Mouse (Mus musculus) heart, adult 2 months (tissue): ENCODE measurements around the gene Hmgb2. TPM values are rescaled to one million over a fixed set of nuclear protein-coding genes. Genes with fewer than 3 reads are reported as not detected.
A peak's percentile ranks its signal among the peaks of the same experiment; 100 is the strongest.

ENCODE experiments used
- DNase-seq, 2 experiments: peaks; one replicate each; pipeline ENCODE4 v3.0.0; 2021
- H3K27ac ChIP-seq: fragments of 200-600 bp; 2 replicates; pipeline ENCODE4 v1.8.1; 2022
- H3K27me3 ChIP-seq: fragments of 200-500 bp; 2 replicates; pipeline ENCODE4 v1.6.1; 2012; ENCODE audit warnings: mild to moderate bottlenecking, low read length, inconsistent platforms, mixed read lengths; ENCODE audit not compliant: control insufficient read depth, insufficient read depth
- H3K36me3 ChIP-seq: fragments of 200-500 bp; 2 replicates; pipeline ENCODE4 v1.6.1; 2012; ENCODE audit warnings: low read length, inconsistent platforms; ENCODE audit not compliant: control insufficient read depth, insufficient read depth
- H3K4me1 ChIP-seq: fragments of 200-500 bp; 2 replicates; pipeline ENCODE4 v1.6.1; 2011; ENCODE audit warnings: low read length; ENCODE audit not compliant: control insufficient read depth, insufficient read depth
- H3K4me3 ChIP-seq: fragments of 200-600 bp; 2 replicates; pipeline ENCODE4 v1.8.1; 2022
- H3K79me2 ChIP-seq: fragments of 200-500 bp; replicated peaks from 2 replicates; pipeline ENCODE4 v1.6.1; 2012; ENCODE audit warnings: mild to moderate bottlenecking, inconsistent platforms, low read length, moderate library complexity, mixed read lengths; ENCODE audit not compliant: control insufficient read depth, insufficient read depth
- H3K9ac ChIP-seq: fragments of 200-500 bp; 2 replicates; pipeline ENCODE4 v1.6.1; 2012; ENCODE audit warnings: low read depth, mild to moderate bottlenecking, control low read depth, inconsistent platforms, low read length, mixed read lengths
- CTCF ChIP-seq: fragments of 200-600 bp; IDR thresholded peaks from 2 replicates; pipeline ENCODE4 v1.8.1; 2022; ENCODE audit warnings: antibody characterized with exemption, mild to moderate bottlenecking, moderate library complexity
- EP300 ChIP-seq: fragments of 200-500 bp; IDR thresholded peaks from 2 replicates; pipeline ENCODE4 v1.6.1; 2011; ENCODE audit warnings: low read depth, low read length, control low read depth; ENCODE audit not compliant: insufficient read depth
- POLR2A ChIP-seq: fragments of 200-500 bp; IDR thresholded peaks from 2 replicates; pipeline ENCODE4 v1.6.1; 2011; ENCODE audit warnings: mild to moderate bottlenecking, low read depth, low read length, control low read depth; ENCODE audit not compliant: insufficient read depth
- WGBS: fragments of 180-500 bp; shearing (Covaris S2); methylation state at CpG from one replicate; pipeline ENCODE4 v1.1.7; 2018; 5-methylcytosine and 5-hydroxymethylcytosine counted together
- intact Hi-C: fragments of 180-260 bp; cut with DNase I; formaldehyde crosslinking; loops from one replicate; pipeline ENCODE4 v1.15.1; 2025
- polyA plus RNA-seq: library from polyadenylated mRNA; depleted of rRNA; stranded (reverse); fragments of >200 nt; gene quantifications from 2 replicates; pipeline ENCODE4 v1.2.3, GENCODE M21; 2012
- total RNA-seq, 2 experiments: library from RNA; stranded (reverse); gene quantifications; 2 replicates each; pipeline ENCODE4 v1.2.3; 2021

Gene Hmgb2
- total and polyA plus RNA-seq, 3 experiments = 1.1 to 9.2 (median 9.1) TPM

DNA sequence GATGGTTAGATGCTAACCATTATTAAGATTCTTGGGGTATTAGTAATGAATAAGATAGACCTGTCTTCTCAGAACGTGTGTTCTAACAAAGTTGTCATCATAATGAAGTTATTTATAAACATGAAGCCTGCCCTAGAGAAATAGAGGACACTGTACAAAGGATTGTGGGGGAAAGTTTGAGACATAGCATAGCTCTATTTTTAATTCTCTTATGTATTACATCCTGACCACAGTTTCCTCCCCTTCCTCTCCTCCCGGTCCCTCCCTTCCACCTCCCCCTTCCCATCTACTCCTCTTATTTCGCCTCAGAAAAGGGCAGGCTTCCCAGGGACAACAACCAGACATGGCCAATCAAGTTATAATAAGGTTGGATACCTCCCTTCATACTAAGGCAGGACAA is 33.3 kb upstream of the Hmgb2 start:
- 12% methylated on average over 3 of the region's 3 CpGs for WGBS
- Histone ChIP-seq H3K9ac (no peak overlapping the region), H3K4me1 (no peaks in the 10 kb centered on the region; the same call in 1 of the 2 replicates), H3K36me3 (no peaks in the 10 kb centered on the region), H3K79me2 (no peaks in the 10 kb centered on the region), H3K27me3 (no peaks in the 10 kb centered on the region), H3K4me3 (no peak overlapping the region), H3K27ac (no peak overlapping the region)
- no peak for TF ChIP-seq POLR2A
- no peak for TF ChIP-seq CTCF
- no peak for DNase-seq
- intact Hi-C loops = no loop called here

DNA sequence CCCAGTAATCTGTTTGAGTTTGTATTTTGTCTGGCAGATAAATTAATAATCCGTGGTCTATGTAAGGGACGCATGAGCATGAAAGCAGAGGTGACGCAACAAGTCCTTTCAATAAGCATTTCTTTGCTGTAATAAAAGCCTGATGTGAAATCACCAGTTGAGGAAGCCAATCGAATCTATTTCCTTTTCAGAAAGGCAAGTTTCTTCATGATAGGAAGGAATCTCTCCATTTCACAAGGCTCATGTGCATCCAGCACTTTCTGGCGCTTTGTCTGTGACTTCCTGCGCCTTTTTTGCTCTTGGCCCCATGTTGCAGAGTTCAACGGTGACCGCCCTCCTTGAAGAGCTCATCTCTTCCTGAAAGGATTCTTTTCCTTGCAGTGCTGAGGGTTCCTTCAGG is 32.0 kb upstream of the Hmgb2 start:
- H3K36me3 ChIP-seq = no peaks in the 10 kb centered on the region
- WGBS = 92% methylated on average over 8 of the region's 8 CpGs
- H3K4me1 ChIP-seq = no peaks in the 10 kb centered on the region; the same call in 1 of the 2 replicates
- no peak overlapping the region for H3K9ac ChIP-seq
- intact Hi-C loops = no loop called here
- H3K27me3 ChIP-seq = no peaks in the 10 kb centered on the region
- TF ChIP-seq POLR2A (no peak), EP300 (no peak), CTCF (no peak)
- H3K4me3 ChIP-seq = no peak overlapping the region
- no peak overlapping the region for H3K27ac ChIP-seq
- H3K79me2 ChIP-seq = no peaks in the 10 kb centered on the region
- DNase-seq = no peak

DNA sequence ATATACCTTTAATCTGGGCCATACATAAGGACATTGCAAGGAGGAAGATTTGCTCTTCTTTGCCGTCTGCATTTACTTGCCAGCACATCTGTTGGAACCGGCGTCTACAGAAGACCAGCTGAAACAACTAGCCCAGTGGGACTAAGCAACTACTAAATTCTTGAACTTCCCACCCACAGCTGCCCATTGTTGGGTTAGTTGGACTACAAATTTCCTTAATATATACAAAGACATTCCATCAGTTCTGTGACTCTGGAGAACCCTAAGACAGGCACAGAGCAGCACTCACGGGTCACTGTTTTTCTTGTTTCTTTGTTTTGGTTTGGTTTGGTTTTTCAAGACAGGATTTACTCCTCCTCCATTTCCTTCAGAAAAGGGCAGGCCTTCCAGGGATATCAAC is 31.1 kb upstream of the Hmgb2 start:
- H3K27ac ChIP-seq = no peak overlapping the region
- H3K4me3 ChIP-seq = no peak overlapping the region
- intact Hi-C loops = no loop called here
- H3K9ac ChIP-seq = no peak overlapping the region
- H3K79me2 ChIP-seq = no peaks in the 10 kb centered on the region
- TF ChIP-seq POLR2A = no peak
- TF ChIP-seq CTCF = no peak
- TF ChIP-seq EP300 = no peak
- WGBS = 77% methylated on average over 4 of the region's 4 CpGs
- H3K4me1 ChIP-seq = no peaks in the 10 kb centered on the region; the same call in 1 of the 2 replicates
- no peaks in the 10 kb centered on the region for H3K27me3 ChIP-seq
- H3K36me3 ChIP-seq = no peaks in the 10 kb centered on the region; the same call in 1 of the 2 replicates
- no peak for DNase-seq

DNA sequence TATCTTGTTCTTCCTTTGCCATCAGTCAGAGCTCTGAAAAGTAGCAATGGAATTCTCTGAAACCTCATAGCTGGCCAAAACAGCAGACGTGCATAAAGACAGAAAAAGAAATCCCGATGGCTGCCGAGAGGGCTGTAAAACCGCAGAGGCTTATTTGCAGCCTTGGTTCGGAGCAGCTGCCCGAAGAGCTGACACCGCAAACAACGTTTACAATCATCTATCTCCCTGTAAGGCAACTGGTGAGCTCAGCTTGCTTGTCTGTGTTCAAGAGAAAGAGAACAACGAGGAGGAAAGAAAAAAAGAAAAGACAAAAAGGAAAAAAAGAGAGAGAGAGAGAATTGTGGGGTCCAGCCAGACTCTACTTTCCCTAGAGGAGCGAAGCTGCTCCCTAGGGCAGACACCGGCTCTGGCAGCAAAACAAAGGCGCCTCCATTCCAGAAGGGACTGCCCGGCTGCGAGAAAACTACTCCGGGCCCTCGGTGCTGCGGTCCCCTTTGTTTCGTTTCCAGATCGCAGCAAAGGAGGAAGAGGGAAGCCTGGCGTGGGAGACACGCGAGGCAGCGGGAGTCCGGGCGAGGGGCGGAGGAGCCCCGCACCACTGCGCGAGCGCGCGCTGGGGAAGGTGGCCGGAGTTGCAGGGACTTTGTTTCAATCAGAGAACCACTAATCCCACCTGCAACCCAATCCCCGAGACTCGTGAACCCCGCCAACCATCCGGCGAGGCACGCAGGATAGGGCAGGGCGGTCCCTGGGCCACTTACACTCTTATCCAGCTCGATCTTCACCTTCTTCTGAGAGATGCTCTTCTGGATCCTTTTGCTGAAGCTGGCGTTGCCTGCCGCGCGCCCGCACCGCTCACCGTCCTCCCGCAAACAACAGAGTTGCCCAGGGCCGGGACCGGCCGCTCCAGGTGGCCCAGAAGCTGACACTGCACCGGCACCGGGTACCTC is 24.9 kb upstream of the Hmgb2 start:
- Histone ChIP-seq H3K27me3 (no peaks in the 10 kb centered on the region), H3K4me1 (no peaks in the 10 kb centered on the region; the same call in 1 of the 2 replicates), H3K27ac (peak overlapping the region; percentile 95), H3K4me3 (peak overlapping the region; percentile 95), H3K9ac (peak overlapping the region; percentile 78), H3K36me3 (no peaks in the 10 kb centered on the region; the same call in 1 of the 2 replicates), H3K79me2 (no peaks in the 10 kb centered on the region; the same call in 1 of the 2 replicates)
- under 1% methylated on average over 54 of the region's 54 CpGs for WGBS
- TF ChIP-seq CTCF (no peak), POLR2A (no peak), EP300 (no peak)
- peak; percentile 61 to 74 for DNase-seq
- intact Hi-C loops = loop anchor here (2.0 to 5.0 kb wide), 4 partner anchors 18 to 154 kb away; no protein-coding TSS in a partner anchor

DNA sequence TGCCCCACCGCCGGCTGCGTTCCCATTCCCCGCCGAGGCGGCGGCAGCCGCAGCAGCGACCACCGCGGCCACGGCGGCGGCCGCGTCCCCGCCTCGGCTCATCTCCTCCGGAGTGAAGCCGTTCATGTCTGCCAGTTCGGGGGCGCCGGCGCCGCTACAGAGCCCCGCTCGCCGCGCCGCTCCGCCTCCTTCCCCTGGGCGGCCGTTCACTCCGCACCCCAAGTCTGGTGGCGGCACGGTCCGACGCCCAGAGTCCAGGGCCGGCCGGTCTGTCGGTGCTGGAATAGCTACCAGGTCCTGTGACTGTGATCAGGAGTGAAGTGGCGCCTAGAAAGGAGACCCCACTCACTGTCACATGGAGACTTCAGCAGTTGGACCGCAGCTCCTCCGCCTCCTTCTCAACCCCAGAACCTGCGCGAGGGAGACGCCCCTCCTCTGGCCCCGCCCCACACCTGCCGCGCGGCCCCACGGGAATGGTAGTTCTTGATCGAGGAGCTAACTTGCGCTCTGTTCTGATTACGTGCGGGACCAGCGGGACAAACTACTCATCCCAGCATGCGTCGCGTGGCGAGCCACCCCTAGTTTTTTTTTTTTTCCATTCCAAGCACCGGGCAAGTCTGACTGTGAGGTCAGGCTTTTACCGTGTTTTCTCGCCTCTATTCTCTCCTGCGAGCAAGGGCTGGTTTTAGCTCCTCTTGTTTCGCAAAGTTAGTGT is 24.1 kb upstream of the Hmgb2 start, which contains the start of gene Sap30:
TSS of gene Sap30 (minus strand) at position 420 of the 715 bp plus-strand sequence.
- Histone ChIP-seq H3K36me3 (no peaks in the 10 kb centered on the region; the same call in 1 of the 2 replicates), H3K4me3 (peak within 1 kb of the TSS; percentile 95), H3K27ac (peak within 1 kb of the TSS; percentile 95), H3K79me2 (no peaks in the 10 kb centered on the region; the same call in 1 of the 2 replicates), H3K27me3 (no peaks in the 10 kb centered on the region), H3K9ac (peak within 1 kb of the TSS; percentile 78), H3K4me1 (no peaks in the 10 kb centered on the region; the same call in 1 of the 2 replicates)
- TF ChIP-seq POLR2A (peak; percentile 75), CTCF (no peak), EP300 (0 out of 2 replicates have a peak, but pooled peaks have one; percentile 67)
- intact Hi-C loops = loop anchor here (2.0 to 5.0 kb wide), 5 partner anchors 17 to 155 kb away; no protein-coding TSS in a partner anchor
- DNase-seq = peak; percentile 99
- under 1% methylated on average over 65 of the region's 66 CpGs for WGBS
